Mouse (Mus musculus) adrenal gland (tissue): ENCODE results near the gene Etv5.
"Not testable (repeated sequence)": the region's sequence is repeated elsewhere in the genome, so short reads cannot be mapped to it uniquely, and the experiment has no call there.

Experiments
- intact Hi-C: fragments of 180-260 bp; cut with DNase I; formaldehyde crosslinking; loops from one replicate; pipeline ENCODE4 v1.15.1; 2025

The Etv5 gene

GRCm38 (mm10) chr16:22396420-22396819, 43.1 kb downstream of the Etv5 start:
- intact Hi-C loops, result no loop called here

DNA sequence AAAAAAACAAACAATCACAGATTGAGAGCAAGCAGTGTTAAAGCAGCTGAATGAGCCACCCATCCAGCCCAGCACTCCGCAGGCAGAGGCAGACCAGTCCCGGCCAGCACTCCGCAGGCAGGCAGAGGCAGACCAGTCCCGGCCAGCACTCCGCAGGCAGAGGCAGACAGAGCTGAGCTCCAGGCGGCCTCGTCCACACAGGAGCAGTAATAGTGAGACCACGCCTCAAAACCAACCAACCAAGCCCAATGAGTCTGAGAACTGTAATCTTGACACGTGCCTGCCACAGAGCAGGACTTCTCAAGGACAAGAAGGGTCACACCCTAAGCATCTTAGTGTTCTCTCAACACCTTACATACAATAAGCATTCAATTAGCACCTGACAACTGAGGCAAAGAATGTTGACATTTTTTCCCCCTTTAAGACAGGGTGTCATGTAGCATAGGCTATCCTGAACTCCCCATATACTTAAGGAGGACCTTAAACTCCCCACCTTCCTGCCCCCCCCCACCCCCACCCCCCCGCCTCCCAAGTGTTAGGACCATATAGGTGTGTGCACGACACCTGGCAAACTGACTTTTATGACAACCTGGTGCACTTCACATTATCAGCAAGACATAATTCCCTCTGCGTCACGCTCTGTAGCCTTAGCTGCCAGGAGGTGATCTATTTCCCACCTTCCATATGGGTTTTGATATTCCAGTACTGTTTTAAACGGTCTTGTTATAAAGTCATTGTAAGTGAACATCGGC, 44.2 kb downstream of the Etv5 start:
- intact Hi-C loops, result no loop called here

DNA sequence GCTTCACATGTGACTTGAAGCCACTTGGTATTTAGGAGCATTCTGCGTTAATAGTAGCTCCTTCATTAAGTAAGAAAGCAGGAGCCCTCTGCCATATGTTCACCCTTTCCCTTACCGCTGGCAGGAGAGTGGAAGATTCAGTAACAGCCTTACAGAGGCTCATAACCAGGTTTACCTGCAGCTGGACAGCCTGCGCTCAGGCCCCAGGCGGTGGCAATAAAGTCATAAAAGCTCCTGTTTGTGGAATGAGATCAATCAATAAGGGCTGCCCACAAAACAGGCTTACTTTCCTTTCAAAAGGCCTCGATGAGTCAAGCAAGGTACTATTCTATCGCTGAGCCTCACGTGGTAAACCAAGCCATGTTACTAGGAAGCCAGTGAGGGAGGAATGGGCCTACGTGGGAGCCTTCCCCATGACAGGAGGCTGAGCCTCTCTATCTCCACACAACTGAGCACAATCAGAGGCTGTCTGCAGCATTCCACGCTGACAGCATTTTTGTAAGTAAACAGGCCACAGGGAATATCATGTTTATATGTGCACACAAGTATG, 49.1 kb downstream of the Etv5 start:
- intact Hi-C loops, result no loop called here

DNA sequence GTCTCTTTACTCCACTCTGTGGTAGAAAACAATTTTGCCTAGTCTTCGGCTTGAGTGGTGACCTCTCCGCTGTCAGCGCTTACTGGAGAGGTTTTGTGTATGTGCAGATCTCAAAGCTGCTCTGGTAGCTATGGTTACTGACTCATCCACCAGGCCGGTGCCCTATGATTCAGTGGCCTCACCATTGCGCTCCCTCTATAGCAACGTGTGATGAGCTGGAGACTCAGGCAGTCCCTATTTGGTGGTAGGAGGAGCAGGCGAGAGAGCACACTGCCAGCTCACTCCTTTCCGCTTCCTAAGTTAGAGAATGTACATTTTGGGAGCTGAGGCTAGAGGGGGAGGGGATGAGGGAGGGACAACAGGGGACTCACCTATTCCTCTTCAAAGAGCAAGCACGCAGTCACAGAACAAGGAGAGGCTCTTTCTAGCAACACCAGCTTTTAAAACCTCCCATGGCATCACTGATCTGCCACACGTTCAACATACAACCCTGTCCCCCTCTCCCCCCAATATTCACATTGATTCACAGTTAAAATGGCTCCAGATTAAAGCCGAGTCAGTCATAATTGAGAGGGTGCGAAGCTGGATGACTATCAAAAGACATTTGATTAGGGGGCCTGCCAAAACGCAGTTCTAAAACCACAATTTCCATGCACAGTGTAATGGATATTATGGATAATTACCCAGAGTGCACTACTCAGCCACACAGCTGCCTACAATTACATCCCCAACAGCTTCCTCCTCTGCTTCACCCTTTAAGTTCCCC, 50.2 kb downstream of the Etv5 start:
- intact Hi-C loops, result no loop called here

- intact Hi-C loops, result no loop called here
Observed at GRCm38 (mm10) chr16:22387731-22388130, 51.8 kb downstream of the Etv5 start.

GRCm38 (mm10) chr16:22382018-22382417, 57.5 kb downstream of the Etv5 start:
- intact Hi-C loops, result not testable (repeated sequence)

- intact Hi-C loops, result no loop called here
Observed at GRCm38 (mm10) chr16:22380981-22381380, 58.5 kb downstream of the Etv5 start.

DNA sequence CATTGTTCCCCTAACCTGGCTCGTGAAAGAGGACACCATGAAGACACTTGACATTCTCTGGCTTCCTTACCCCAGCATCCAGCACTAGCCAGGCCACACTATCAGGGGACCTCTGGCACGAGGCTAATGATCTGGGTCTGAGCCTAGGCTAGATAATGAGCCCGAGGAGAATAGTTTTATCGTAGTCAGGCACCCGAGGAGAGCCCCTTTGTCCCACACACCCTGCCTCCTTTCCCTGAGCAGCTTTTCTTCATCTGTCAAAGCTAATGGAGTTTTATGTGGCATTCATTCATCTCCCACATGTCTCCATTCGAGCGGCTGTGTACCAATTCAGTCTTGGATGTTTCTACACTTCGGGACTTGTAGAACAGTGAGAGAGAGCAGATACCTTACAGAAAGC, 59.5 kb downstream of the Etv5 start:
- intact Hi-C loops, result loop anchor here (5.0 kb wide), 1 partner anchor 172 kb away; no protein-coding TSS in a partner anchor

GRCm38 (mm10) chr16:22379342-22379741, 60.2 kb downstream of the Etv5 start:
- intact Hi-C loops, result loop anchor here (5.0 kb wide), 1 partner anchor 173 kb away; no protein-coding TSS in a partner anchor

- intact Hi-C loops, result loop anchor here (5.0 kb wide), 1 partner anchor 175 kb away; no protein-coding TSS in a partner anchor
Observed at GRCm38 (mm10) chr16:22377714-22378113, 61.8 kb downstream of the Etv5 start.

GRCm38 (mm10) chr16:22374898-22375297, 64.6 kb downstream of the Etv5 start:
- intact Hi-C loops, result loop anchor here (5.0 kb wide), 1 partner anchor 177 kb away; no protein-coding TSS in a partner anchor

DNA sequence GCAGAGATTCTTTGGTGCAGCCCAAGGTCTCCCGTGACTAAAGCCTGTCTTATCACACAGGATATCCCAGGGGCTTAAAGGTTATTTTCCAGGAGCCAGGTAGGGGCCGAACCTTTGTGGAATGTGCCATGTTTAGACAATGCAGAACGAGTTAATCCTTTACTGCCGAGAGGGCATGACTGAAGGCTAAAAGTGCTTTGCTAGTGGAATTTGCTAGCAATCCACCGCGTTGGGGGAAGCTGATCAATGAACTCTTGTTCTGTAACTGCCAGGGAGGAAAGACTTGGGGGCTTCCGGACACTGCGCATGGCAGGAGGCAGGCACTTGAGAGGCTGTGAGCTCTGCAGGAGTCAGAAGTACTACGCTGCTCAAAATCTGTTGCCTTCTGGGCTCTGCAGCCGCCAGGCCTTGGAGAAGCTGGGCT, 66.8 kb downstream of the Etv5 start:
- intact Hi-C loops, result no loop called here

DNA sequence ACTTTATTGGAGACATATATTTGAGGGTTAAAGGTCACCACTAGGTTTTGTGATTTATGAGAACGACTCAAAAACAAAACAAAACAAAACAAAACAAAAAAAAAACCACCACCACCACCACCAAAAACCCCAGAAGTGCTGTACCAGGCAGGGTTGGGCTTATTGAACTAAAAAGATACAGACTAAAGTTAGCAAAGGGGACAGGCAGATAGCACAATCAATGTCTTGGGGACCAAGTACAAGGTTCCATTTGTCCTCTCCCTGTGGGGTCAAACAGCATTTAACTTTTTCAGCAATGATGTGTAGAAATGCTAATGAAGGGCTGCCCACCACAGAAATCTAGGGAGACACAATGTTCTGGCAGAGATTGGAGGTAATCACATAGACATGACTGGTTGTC, 67.3 kb downstream of the Etv5 start:
- intact Hi-C loops, result no loop called here

DNA sequence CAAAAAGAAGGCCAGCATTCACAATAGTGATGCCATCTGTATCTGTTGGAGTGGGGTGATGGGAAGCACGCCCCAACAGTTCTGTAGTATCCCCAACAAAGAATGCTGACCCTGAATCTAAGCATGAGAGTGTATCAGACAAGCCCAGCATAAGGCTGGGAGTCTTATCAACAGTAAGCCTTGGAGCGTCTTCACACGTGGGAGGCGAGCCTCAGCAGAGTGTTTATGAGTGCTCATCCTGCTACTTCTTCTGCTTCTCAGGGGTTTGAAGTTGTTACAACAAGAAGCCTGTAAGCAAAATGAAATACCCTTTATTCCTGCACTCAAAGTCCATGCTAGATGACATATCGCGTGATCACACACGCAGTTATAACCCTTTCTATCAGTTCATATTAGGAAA, 72.4 kb downstream of the Etv5 start:
- intact Hi-C loops, result no loop called here

GRCm38 (mm10) chr16:22366040-22366439, 73.5 kb downstream of the Etv5 start:
- intact Hi-C loops, result no loop called here

- intact Hi-C loops, result no loop called here
Observed at GRCm38 (mm10) chr16:22365596-22365995, 73.9 kb downstream of the Etv5 start.

GRCm38 (mm10) chr16:22358701-22359354, 80.7 kb downstream of the Etv5 start:
- intact Hi-C loops, result no loop called here

GRCm38 (mm10) chr16:22354177-22354576, 85.3 kb downstream of the Etv5 start:
- intact Hi-C loops, result not testable (repeated sequence)

GRCm38 (mm10) chr16:22353639-22354038, 85.9 kb downstream of the Etv5 start:
- intact Hi-C loops, result no loop called here

GRCm38 (mm10) chr16:22351194-22351593, 88.3 kb downstream of the Etv5 start:
- intact Hi-C loops, result no loop called here

DNA sequence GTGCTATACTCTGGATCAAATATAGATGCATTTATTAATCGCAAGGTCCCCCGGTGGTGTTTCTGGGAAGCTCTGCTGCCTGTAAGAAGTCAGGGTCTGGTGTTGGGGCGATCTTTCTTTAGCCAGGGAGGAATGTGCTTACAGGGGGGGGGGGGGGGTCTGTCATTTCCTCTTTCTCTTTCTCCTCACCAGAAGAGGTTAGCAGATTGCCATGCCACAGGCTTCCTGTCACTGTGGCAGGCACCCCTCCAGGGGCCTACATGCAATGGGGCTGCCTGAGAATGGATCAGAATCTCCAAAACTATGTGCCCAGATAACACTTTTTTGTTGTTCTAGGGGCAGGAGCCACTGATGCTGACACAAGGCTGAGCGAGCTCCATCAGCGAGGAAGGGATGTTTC, 89.7 kb downstream of the Etv5 start:
- intact Hi-C loops, result no loop called here
